Mouse (Mus musculus) cerebellum, adult 9-11 months (tissue): ENCODE data around the gene Ghrh.

ENCODE experiments used
- DNase-seq: peaks from one replicate; pipeline ENCODE4 v3.0.0; 2022

Ghrh gene

DNA sequence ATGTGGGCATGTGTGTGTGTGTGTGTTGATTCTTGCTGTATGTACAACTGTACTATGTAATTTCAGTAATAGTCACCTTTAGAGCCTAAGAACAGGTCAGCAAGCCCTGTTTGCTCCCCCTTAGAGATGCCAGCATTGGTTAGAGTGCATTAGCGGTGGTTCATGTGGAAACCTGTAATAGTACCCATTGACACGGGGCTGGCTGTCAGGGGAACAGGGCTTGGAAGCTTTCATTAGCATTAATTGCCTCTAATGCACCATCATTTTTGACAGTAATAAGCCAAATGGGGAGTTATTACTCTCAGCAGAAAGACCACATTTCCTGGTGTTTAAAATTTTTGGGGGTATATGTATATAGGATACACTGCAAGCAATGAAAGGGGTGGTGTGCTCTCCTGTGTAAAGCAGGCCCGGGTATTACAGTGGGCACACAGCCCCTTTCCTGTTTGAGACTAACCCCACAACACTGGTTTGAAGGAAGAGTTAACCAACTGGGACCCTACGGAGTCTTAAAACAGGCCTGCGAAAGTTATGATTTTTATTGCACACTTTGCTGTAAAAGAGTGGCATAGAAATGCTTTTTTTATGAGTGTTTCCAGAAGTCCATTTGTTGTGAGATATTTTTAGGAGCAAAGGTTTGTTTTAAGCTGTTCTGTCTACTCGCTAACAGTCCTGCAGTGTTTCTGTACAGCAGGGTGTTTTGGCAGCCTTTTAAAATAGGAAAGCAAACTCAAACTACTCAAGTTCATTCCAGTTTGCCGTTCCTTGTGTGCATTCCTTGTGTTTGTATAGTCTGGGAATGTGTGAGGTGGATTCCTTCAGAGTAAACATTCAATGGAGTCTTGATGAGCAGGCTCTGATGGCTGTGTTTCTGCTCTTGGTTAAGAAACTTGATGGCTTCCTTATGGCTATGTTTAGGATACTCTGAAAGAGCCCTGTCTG is 40.9 kb downstream of the Ghrh start:
- DNase-seq, result no peak

DNA sequence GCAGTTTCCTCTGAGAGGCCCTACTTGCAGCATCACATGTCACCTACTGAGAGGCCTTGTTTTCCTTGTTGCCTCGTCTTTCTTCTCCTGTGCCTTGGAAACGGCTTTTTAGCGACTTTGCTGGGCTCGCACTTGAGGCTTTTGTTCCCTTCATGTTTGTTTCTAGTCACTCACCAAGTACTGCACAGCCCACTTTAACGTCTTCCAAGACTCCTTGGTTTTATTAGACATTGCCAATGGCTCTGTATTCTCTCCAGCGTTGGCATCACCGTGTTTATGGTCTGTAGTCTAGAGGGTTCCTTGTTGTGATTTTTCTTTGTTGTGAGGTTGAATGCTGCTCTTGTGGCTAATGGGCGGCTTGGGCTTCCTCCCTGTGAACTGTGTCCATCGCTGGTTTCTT is 44.2 kb downstream of the Ghrh start:
- DNase-seq, result peak; percentile 19

DNA sequence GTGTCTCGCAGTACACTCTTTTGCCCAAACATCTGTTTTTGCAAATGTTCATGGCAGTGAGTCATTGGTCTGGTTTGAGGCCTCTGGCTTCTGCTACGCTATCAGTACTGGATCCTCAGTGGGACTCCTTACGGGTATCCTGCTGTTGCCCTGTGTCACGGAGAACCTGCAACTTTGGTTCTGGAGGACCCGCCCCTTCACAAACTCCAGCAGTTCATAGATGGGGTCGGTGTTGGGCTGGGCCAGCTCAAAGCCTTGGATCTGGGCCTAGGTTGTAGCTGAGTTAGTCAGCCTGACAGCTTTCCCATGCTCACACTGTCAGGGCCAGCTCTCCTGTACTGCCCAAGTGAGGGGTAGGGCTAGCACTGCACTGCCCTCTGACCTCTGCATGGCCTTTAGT is 47.3 kb downstream of the Ghrh start:
- no peak for DNase-seq

DNA sequence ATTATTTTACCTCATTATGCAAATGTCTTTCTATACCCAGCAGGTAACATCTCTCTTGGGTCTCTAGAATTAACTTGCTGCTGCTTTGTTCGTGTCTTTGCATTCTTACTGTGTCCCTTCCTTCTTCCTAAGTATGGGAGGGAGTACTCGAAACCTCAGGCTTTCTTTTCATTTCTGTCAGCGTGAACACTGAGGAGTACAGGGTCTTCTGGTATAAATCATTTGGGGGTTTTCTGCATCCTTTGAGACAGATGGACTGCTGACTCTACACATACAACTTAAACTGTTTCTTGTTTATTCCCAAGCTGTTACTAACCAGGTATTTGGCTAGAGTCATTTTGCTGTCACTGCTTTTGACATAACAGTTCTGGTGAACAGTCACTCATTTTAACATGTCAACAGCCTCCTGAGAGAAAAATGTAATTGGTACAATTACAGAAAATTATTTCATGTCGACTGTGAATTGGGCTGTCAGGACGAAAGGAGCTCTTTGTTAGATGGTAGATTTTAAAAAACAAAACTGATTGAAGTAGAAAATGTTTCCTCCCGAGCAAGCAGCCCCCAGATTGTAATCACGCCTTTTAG is 51.1 kb downstream of the Ghrh start:
- no peak for DNase-seq

DNA sequence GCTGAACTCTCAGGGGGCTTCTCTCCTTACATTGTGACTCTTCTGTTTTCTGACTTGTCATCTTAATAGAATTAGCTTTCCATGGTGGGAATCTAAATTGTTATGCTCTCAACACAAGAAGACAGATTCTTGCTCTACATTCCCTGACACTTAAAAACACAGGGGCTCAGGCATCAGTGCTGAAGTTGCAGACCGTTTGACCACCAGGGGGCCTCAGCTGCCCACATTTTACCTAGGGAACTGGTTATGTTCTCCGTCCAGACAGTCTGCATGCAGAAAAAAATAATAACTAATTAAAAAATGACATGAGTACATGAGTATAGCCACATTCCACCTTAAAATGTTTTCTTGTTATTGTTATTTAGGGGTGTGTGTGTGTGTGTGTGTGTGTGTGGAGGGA is 55.2 kb downstream of the Ghrh start:
- DNase-seq, result peak; percentile 42

DNA sequence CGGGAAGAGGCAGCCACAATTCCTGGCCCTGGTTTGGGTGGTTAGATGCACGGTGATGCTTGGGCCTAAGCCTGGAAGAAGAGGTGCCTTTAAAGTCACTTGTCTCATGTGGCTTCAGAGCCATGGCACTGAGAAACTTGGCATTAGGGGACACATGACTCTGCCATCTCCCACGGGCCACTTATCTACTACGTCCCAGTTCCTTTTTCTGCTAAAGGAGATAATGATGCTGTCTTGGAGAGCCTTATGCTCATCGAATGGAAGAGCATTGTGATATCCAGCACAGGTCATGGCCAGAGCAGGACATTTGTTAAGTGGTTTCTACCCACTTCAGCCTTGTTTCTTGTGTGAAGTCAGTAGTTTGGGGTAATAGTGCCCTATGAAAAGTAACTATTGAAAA is 58.3 kb downstream of the Ghrh start:
- DNase-seq, result no peak

DNA sequence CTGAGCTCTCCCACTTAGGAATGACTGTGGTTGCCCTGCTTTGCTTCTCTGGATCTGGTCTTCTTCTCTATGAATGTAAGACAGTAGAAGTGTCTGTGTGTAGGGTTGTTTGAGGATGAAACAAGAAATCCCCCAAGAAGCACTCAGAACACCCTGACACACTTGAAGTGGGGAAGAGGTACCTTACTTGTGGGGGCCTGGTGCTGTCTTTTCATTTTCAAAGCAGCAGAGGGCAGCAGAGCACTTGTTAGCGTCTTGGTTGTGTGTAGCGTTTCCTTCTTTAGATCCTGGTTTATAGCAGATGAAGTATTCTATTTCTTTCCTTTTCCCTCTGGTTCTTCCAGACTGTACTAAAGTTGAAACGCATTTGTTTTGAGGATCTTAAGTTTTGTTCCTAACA is 59.8 kb downstream of the Ghrh start:
- peak; percentile 23 for DNase-seq

DNA sequence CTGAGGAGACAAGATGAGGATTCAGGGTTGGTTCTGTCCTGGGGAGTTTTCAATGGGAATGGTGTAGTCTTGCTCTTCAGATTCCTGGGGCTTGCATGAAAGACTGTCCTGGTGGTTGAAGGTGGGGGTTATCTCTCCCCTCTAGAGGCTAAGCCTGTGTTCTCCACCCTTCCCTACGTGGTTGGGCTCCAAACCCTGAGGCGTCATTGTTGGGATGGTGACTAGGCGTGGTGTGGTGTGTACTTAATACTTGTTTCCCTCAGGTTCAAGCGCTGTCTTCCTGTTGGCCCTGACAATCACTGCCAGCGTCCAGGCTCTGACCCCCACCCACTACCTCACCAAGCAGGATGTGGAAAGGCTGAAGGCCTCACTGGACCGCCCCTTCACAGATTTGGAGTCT is 64.0 kb downstream of the Ghrh start:
- no peak for DNase-seq
